Mouse (Mus musculus) spleen, adult 12 weeks (tissue): ENCODE measurements around the gene Stambpl1.

Experiments used
- DNase-seq: peaks from one replicate; pipeline ENCODE4 v3.0.0; 2022; ENCODE audit warnings: low spot score

Stambpl1 gene

DNA sequence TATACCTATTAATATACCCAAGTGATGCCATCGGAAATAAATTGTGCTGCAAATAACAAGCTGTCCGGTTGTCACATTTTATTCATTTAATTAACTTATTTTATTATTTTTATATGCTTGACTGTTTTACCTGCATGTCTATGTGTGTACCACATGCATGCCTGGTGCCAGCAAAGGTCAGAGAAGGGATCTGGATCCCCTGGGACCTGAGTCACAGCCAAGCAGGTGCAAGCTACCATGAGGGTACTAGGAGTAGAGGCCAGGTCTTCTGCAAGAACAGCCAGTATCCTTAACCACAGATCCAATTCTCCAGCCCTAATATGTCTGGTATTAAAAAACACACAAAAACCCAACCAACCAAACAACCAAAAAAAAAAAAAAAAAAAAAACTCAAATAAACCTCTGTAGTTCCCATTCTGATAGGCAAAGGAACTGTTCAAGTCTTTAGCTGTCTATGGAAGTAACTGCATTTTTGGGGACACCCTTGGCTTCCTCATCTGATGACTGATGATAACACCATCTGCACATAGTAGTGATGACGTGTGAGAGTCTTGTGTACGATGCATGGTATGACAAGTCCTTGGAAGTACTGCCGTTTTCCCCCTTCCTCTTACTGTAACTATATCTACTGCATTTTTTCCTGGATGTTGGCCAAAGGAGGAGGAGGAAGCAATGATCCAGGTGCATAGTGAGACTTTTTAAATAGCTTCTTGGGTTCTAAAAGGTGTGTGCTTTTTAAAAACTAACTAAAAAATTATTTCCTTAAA, 48.4 kb downstream of the Stambpl1 start:
- no peak for DNase-seq

GRCm38 (mm10) chr19:34241247-34241915, 49.4 kb downstream of the Stambpl1 start:
- DNase-seq, result no peak

GRCm38 (mm10) chr19:34242925-34243324, 50.9 kb downstream of the Stambpl1 start:
- no peak for DNase-seq

GRCm38 (mm10) chr19:34244056-34244455, 52.0 kb downstream of the Stambpl1 start:
- DNase-seq, result peak; percentile 31

- DNase-seq, result no peak
Observed at GRCm38 (mm10) chr19:34248558-34248957, 56.5 kb downstream of the Stambpl1 start.

DNA sequence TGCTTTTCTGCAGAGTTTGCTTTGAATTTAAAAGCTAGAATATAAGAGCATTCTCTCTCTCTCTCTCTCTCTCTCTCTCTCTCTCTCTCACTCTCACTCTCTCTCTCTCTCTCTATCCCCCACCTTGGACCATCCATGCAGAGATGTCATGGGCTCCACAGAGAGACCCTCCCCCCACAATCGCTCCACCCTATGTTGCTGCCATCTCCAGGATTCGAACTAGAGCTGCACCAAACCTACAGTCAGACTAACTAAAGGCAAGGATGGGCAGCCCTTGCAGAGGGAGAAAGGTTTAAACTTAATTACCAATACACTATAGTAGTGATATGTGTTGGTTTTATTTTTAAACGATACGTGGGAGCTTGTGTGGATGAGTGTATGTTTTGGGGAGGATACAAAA, 58.6 kb downstream of the Stambpl1 start:
- DNase-seq, result no peak

DNA sequence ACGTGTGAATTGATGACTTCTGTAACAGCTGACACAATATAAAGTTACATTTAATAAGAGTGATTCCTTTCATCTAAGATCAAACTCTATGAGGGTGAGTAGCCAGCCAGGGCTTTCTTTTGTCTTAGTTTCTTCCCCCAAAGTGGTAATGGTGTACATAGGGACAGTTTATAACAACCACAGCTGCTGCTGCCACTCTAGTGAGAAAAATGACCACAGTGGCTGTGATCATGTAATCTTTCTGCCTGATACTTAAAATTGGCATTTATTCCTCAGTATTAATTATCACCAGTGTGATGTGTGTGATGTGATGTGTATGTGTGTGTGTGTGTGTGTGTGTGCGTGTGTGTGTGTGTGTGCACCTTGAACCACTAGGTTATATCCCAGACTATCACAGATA, 59.9 kb downstream of the Stambpl1 start:
- no peak for DNase-seq

DNA sequence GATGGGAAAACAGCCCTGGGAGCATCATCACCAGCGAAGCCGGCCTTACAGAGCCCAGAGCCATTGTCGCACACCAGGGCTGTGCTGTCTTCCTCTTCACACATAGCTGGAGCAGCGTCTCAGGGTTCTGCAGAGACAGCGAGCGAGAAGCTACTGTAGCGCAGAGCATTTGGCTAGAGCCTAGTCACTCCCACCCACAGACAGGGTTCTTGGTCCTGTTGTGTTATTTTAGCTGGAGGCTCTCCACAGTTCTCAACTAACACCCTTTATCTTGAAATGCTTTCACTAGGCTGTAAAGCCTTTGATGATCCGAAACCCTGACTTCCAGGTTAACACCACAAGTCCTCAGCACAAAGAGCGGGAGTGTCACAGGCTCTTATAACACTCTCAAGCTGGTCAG, 60.4 kb downstream of the Stambpl1 start:
- no peak for DNase-seq

DNA sequence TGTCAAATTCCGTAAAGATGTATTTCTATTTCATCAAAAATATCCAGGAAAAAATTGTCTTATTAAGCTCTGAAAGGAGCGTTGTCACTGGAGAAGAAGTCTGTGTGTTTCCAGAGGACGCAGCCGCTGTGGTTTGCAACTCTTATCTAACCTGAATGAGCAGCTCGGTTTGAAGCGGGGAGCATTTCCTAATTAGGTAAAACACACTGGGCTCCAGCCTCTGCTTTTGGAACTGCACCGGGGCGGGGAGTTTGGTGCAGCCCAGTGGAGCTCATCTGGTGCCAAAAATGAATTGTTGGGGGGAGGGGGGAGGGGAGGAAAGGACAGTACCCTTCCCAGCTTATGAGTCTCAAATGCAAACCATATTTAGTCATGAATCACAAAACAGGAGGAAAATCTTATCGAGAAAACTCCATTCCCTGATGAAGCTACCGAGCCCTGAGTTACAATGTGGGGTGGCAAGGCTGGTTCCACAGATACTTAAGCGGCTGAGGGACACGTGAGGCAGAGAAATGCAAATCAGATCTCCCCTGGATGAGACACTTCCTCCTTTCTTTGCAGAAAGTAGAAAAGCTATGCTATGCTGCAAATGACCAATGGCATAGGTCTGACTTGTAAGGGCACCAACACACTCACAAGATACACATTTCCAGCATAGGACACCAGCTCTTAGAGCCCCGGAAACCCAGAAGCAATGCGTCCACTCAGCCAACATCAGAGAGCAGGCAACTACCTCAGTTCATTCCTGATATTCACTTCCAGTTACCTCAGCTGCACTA, 62.3 kb downstream of the Stambpl1 start:
- DNase-seq, result no peak

DNA sequence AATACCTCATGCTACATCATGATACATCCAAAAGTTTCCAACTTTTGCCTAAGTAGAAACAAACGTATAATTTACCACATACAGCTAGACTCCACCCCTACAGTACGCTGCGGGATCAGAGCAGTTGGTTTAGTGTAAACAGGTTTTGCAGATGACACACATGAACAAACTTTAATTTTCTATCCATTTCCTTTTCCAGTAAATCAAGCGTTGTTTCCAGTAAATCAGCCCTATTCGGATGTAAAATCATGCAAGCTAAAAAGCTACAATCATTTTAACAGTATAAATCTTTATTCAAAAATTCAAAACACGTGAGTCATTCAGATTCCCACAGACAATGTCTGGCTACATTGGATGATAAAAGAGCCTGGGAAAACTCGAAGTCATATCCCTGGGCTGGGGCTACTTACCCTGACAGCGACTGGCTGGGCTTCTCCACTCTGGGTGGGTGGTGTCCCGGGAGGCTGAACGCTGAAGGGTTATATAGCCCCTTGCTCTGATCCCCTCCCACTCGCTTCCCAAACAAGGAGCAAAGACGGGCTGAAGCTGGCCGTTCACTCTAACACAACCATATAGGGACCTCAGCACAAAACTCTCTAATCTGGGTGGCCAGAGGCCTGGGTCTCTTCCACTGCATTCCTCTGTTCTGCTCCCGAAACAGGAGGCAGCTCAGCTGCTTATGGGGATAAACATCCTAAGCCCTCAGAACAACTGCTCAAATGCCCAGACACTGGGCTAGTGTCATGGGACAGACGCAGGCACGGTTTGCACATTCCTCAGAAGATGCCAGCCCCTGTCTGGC, 63.1 kb downstream of the Stambpl1 start, which contains the start of gene Acta2:
Gene Acta2 (minus strand): TSS at position 711 of the 802 bp plus-strand sequence.
- no peak for DNase-seq

GRCm38 (mm10) chr19:34256149-34256548, 64.1 kb downstream of the Stambpl1 start:
- no peak for DNase-seq

DNA sequence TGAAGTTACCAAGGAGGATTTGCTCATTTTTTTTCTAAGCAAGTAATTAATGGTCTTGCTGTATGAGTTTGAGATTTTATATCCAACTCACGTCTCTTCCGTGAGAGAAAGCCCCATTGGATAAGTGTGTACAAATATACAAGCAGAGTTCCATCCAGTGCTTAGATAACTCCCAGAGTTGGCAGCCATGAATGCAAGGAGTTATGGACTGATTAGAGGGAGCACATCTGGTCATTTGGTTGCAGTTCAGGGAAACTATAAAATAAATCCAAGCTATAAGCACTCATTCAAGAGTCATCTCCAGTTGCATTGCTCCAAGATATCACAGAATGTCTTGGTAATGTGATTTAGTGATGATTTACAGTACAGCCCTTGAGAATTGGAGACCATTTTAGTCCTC, 64.9 kb downstream of the Stambpl1 start:
- DNase-seq, result no peak

- DNase-seq, result no peak
Observed at GRCm38 (mm10) chr19:34262273-34262974, 70.4 kb downstream of the Stambpl1 start.

DNA sequence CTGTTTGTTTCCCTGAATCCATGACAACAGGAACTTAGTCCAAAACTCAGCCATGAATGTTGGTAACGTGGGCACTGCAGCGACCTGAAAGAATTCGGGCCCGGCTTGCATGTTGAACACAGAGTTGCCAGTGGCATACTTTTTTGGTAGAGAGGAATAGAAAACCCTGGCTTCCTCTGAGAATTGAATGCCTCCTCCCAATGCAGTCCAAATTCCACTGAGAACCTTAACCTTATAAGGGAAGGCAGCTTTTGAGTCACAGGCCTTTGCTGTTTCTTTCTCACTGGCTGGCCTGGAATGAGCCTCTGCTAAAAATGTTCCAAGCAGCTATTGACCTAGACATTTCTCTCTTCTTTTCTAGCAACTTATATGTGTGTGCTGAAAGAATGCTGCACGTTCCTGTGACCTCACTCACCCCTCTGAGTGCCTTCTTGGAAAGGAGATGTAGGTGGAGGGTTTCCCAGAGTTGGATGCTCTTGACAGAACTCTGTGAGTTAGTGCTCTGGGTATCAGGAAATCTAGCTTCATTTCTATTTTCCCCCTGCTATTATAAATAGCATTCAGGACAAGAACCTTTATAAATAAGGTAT, 73.7 kb downstream of the Stambpl1 start:
- no peak for DNase-seq

DNA sequence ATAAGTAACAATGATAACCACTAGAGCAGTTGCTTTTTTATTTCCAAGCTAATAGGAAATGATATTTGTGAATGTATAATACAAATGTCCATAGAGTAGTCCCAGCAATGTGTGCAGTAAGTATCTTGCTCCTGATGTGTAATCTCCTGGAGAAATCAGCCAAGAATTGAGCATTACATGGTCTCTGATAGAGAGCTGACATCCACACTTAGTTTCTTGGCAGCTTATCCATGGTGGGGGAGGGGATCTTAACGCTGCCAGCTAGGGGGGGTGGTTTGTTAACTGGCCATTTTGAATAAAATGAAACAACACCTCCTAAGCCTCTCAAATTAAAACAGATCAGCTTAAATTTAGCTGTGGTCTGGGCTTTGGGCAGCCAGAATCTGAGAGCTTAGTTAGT, 77.0 kb downstream of the Stambpl1 start:
- no peak for DNase-seq

DNA sequence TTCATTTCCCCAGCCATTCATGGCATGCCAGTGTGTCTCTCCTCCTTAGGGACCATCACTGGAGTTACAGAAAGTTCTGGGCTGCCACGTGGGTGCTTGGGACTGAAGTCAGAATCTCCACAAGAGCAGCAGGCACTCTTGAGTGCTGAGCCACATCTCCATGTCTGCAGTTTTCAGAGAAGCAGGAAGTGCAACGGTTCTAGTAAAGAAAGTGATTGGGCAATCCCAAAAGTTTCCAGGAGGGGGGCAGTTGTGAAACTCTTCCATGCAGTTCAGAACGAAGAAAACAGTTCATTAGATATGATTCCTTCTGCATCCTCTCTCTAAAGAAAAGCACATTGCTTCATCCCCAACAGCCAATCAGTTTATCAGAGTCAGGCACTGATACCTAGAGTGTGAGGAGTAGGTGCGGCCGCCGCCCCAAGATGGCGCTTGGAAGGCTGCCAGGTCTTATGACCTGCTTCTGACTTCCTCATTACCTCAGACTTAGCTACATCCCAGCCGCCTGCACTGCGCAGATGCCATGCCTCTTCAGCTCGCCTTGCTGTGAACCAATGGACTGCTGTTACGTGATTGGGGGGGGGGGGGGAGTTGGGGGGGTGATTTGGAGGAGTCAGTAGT, 78.2 kb downstream of the Stambpl1 start:
- DNase-seq, result no peak

DNA sequence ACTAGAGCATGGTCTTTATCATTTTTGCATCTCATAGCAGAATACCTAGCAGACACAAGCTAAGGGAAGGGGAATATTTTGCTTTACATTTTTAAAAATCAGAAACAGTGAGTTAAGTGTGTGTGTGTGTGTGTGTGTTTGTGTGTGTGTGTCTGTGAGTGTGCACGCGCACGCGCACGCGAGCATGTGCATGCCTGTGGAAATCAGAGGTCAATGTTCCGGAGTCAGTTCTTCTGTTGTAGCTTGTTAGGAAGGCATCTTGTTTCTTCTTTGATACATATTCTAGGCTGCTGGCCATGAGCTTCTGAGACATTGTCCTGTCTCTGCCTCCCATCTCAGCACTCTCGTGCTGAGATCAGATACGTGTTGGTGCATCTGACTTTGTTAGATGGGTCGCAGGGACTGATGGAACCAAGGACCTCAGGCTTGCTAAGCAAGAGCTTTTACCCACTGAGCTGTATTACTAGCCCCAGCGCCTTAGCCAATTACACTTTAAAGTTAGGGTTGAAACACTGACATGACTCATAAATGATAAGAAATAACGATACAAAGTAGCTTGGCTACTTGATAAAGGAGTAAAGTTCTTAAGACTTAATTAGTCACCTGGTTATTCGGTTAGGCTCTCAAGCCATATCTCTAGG, 78.9 kb downstream of the Stambpl1 start:
- DNase-seq, result no peak

DNA sequence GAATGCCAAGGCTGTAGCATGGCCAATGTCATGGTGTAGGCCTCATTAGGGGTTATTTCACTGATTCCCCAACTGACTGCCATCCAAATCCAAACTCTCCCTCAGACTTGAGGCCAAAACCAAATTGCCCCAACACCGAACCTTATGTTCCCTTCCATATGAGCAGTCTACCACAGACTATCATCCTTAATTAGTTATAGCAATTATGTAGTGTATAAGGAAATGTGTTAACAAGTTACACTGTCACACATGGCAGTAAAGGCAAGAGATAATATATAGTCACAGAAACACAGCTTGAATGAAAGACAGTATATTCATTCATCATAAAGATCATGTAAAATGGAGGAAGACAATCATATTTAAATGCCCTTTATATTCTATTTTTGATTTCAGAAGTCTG, 81.0 kb downstream of the Stambpl1 start:
- no peak for DNase-seq

- no peak for DNase-seq
Observed at GRCm38 (mm10) chr19:34278078-34278477, 86.0 kb downstream of the Stambpl1 start.

DNA sequence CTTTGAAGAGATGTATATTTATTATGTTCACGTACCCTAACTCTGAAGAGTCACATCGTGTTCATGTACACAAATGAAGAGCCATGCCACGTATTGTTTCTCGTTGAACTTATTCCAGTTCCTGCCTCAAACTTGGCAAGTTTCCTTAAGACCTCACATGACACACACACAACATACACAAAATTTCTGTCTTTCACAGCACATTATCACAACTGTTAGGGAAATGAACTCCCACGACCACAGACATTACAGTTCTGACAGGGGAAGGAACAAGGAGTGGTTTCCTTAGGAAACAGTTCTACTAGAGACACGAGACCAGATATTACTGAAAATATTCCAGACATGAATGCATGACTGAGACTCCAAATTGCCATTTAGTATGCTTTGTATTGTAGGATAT, 91.6 kb downstream of the Stambpl1 start:
- no peak for DNase-seq
